Comparison of ENCODE assay signal across 22 mouse cellular contexts in the genomic region with DNA sequence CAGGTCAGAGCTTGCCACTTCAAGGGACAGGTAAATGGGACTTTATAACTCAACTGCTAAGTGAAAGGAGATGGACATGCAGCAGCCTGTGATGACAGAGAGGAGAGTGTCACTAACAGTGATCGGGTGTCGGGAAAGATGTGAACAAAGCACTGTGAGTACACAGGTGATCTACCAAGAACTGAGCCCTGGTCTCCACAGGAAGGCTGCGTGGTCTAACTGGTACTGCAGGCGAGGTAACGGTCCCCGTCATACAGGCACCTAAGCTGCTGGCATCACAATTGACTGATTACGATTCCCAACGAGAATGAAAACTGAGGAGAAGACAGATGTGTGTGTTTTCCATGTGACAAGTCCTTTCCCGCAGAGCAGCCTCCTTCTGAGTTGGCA. TPM values are rescaled to one million over a fixed set of nuclear protein-coding genes. Genes with fewer than 3 reads are reported as not detected.
DNase-seq lines count a peak whose midpoint lies in the region; ATAC-seq lines count a peak whose summit lies in the region.
"Had no signal": no experiment of that assay in that cellular context is flagged by ENCODE, and none has a peak within 500 bp of the region (broad histone marks: within the 10 kb centered on the region; RNA-seq: fewer than 3 reads in every experiment).

No protein-coding gene starts in this region.

- H3K4me1 ChIP-seq in neural tube, embryonic 11.5 days (ENCODE audit: control insufficient read depth, insufficient read depth, low read length): peaks cover 8% of the 10 kb centered on the region
- peaks cover 53% of the 10 kb centered on the region for H3K4me1 ChIP-seq in hindbrain, embryonic 13.5 days (replicated peaks)
- H3K4me1 ChIP-seq in midbrain, embryonic 16.5 days (ENCODE audit: control insufficient read depth, insufficient read depth, low read length): peaks cover 12% of the 10 kb centered on the region
- H3K4me1 ChIP-seq: liver, embryonic 12.5 days had no signal

- no peaks in the 10 kb centered on the region for H3K9me3 ChIP-seq in neural tube, embryonic 11.5 days (ENCODE audit: control insufficient read depth, low read length)
- no peaks in the 10 kb centered on the region for H3K9me3 ChIP-seq in hindbrain, embryonic 13.5 days
- no peaks in the 10 kb centered on the region for H3K9me3 ChIP-seq in midbrain, embryonic 16.5 days (replicated peaks; ENCODE audit: control insufficient read depth, low read length, poor library complexity, severe bottlenecking)

- H3K27me3 ChIP-seq in neural tube, embryonic 11.5 days (ENCODE audit: control insufficient read depth, insufficient read depth, low read length): no peaks in the 10 kb centered on the region
- no peaks in the 10 kb centered on the region for H3K27me3 ChIP-seq in hindbrain, embryonic 13.5 days
- no peaks in the 10 kb centered on the region for H3K27me3 ChIP-seq in midbrain, embryonic 16.5 days (ENCODE audit: control insufficient read depth, insufficient read depth, low read depth, low read length)
- H3K27me3 ChIP-seq: liver, embryonic 12.5 days had no signal

- H3K4me3 ChIP-seq in neural tube, embryonic 11.5 days (ENCODE audit: low read depth, low read length): no peak overlapping the region
- H3K4me3 ChIP-seq in hindbrain, embryonic 13.5 days: no peak overlapping the region
- H3K4me3 ChIP-seq in midbrain, embryonic 16.5 days (ENCODE audit: low read depth, low read length): no peak overlapping the region
- H3K4me3 ChIP-seq: left cerebral cortex, adult 2 months; liver, embryonic 12.5 days had no signal

- 0 out of 2 replicates have a peak overlapping the region, but pooled peaks have one; percentile 46 for H3K27ac ChIP-seq in neural tube, embryonic 11.5 days (ENCODE audit: low read depth, low read length)
- peak overlapping the region; percentile 74 for H3K27ac ChIP-seq in hindbrain, embryonic 13.5 days
- peak overlapping the region; percentile 57 for H3K27ac ChIP-seq in midbrain, embryonic 16.5 days (ENCODE audit: low read length)
- H3K27ac ChIP-seq: left cerebral cortex, adult 2 months; liver, embryonic 12.5 days; macrophage had no signal

- no peak for DNase-seq in neural tube, embryonic 11.5 days (ENCODE audit: low spot score)
- no peak for DNase-seq in neural tube, embryonic 10.5 days (ENCODE audit: extremely low spot score, low spot score)
- DNase-seq in left cerebral cortex, adult 9 months (ENCODE audit: low spot score in 2 of 2): no peak
- no peak for DNase-seq in frontal cortex, postnatal 36 days (ENCODE audit: low spot score in 2 of 2)
- DNase-seq in lung, postnatal 25 days (ENCODE audit: low spot score): no peak
- DNase-seq: cerebellum, postnatal 25 days; heart, adult 18-20 months; kidney, adult 18-20 months; kidney, postnatal 10 days; lung, embryonic 14.5 days; right cerebral cortex, adult 18-20 months; thymus, adult 18-20 months had no signal

- no peak overlapping the region for H3K4me2 ChIP-seq in neural tube, embryonic 11.5 days (ENCODE audit: low read depth)
- no peak overlapping the region for H3K4me2 ChIP-seq in hindbrain, embryonic 13.5 days
- H3K4me2 ChIP-seq in midbrain, embryonic 16.5 days (ENCODE audit: low read length): no peak overlapping the region
- H3K4me2 ChIP-seq: liver, embryonic 12.5 days; lung, embryonic 14.5 days had no signal

- no peak for ATAC-seq in neural tube, embryonic 11.5 days (ENCODE audit: insufficient read depth, low FRiP score, low TSS enrichment)
- ATAC-seq in hindbrain, embryonic 13.5 days (ENCODE audit: low FRiP score): peak; percentile 54
- peak; percentile 27 for ATAC-seq in midbrain, embryonic 16.5 days
- ATAC-seq: liver, embryonic 12.5 days had no signal

- 84% methylated on average over 9 of the region's 9 CpGs for WGBS in neural tube, embryonic 11.5 days
- WGBS in hindbrain, embryonic 13.5 days: 64% methylated on average over 9 of the region's 9 CpGs
- 72% methylated on average over 9 of the region's 9 CpGs for WGBS in midbrain, embryonic 16.5 days

- H3K9ac ChIP-seq in neural tube, embryonic 11.5 days (ENCODE audit: low read length): no peak overlapping the region
- H3K9ac ChIP-seq in hindbrain, embryonic 13.5 days: no peak overlapping the region
- H3K9ac ChIP-seq in midbrain, embryonic 16.5 days (ENCODE audit: low read depth, low read length): peak overlapping the region; percentile 3; the same call in 1 of the 2 replicates
- H3K9ac ChIP-seq: liver, embryonic 12.5 days; lung, embryonic 14.5 days had no signal

- H3K36me3 ChIP-seq in neural tube, embryonic 11.5 days (ENCODE audit: control insufficient read depth, insufficient read depth, low read length): no peaks in the 10 kb centered on the region
- H3K36me3 ChIP-seq in hindbrain, embryonic 13.5 days: peaks cover 4% of the 10 kb centered on the region
- H3K36me3 ChIP-seq in midbrain, embryonic 16.5 days (ENCODE audit: control insufficient read depth, insufficient read depth, low read length): no peaks in the 10 kb centered on the region

RNA-seq across cellular contexts. Expression of gene Ankrd60, which starts 28.2 kb away (rescaled TPM):
- not detected in 2 replicates for polyA plus RNA-seq in neural tube, embryonic 11.5 days (2014; fragmentation: Nextera tagmentation; extraction: Ambion mirVana)
- not detected in 2 replicates for polyA plus RNA-seq in hindbrain, embryonic 13.5 days (2015; fragmentation: Nextera tagmentation; extraction: Ambion mirVana)
- polyA plus RNA-seq in midbrain, embryonic 16.5 days (2015; fragmentation: Nextera tagmentation; extraction: Ambion mirVana): not detected in 2 replicates
- polyA plus RNA-seq: heart, embryonic 14.5 days; limb, embryonic 11.5 days; liver, embryonic 12.5 days; lung, embryonic 14.5 days; macrophage; small intestine, adult 2 months; stomach, embryonic 14.5 days; urinary bladder, adult 2 months had no signal

RNA-seq across cellular contexts. Expression of gene Rab22a, which starts 53.1 kb away (rescaled TPM):
- 43.6 and 44.1 TPM in 2 replicates for polyA plus RNA-seq in neural tube, embryonic 11.5 days (2014; fragmentation: Nextera tagmentation; extraction: Ambion mirVana)
- polyA plus RNA-seq in hindbrain, embryonic 13.5 days (2015; fragmentation: Nextera tagmentation; extraction: Ambion mirVana): 34.7 and 36.8 TPM in 2 replicates
- polyA plus RNA-seq in midbrain, embryonic 16.5 days (2015; fragmentation: Nextera tagmentation; extraction: Ambion mirVana): 33.5 and 34.2 TPM in 2 replicates
